Mouse (Mus musculus) liver, embryonic 14.5 days (tissue): ENCODE measurements around the gene Phldb2. TPM values are rescaled to one million over a fixed set of nuclear protein-coding genes. Genes with fewer than 3 reads are reported as not detected.

Experiments
- ATAC-seq: fragments of 200-750 bp; cut with Nextera tagmentation; 2 replicates; pipeline ENCODE4 v1.8.0; 2017; ENCODE audit warnings: moderate number of reproducible peaks, mild to moderate bottlenecking, moderate library complexity; ENCODE audit not compliant: insufficient read depth
- DNase-seq, 3 experiments: peaks; one replicate each; pipeline ENCODE4 v3.0.0-alpha.2; 2012 to 2013; ENCODE audit warnings: low read depth in 3 of 3, low spot score in 3 of 3
- H3K27ac ChIP-seq: fragments of 300-500 bp; sonication (generic); 2 replicates; pipeline ENCODE4 v1.5.1; 2014; ENCODE audit warnings: moderate library complexity, mild to moderate bottlenecking, control low read depth, inconsistent platforms
- H3K27me3 ChIP-seq: fragments of 300-500 bp; sonication (generic); 2 replicates; pipeline ENCODE4 v1.6.1; 2014; ENCODE audit warnings: mild to moderate bottlenecking, low read length, moderate library complexity; ENCODE audit not compliant: control insufficient read depth, insufficient read depth
- H3K36me3 ChIP-seq: fragments of 300-500 bp; sonication (generic); replicated peaks from 2 replicates; pipeline ENCODE4 v1.6.1; 2014; ENCODE audit warnings: low read depth; ENCODE audit not compliant: control insufficient read depth, insufficient read depth
- H3K4me1 ChIP-seq, 2 experiments: fragments of 200-500 bp in 1 of 2; fragments of 300-500 bp in 1 of 2; sonication (generic) in 1 of 2; replicated peaks; 2 replicates each; pipeline ENCODE4 v1.6.1; 2012 to 2014; ENCODE audit warnings: antibody characterized with exemption in 1 of 2, inconsistent platforms in 1 of 2, low read length in 1 of 2; ENCODE audit not compliant: control insufficient read depth in 2 of 2, insufficient read depth in 2 of 2
- H3K4me2 ChIP-seq: fragments of 300-500 bp; sonication (generic); 2 replicates; pipeline ENCODE4 v1.6.1; 2014; ENCODE audit warnings: low read depth, mild to moderate bottlenecking, control low read depth, moderate library complexity
- H3K4me3 ChIP-seq, 2 experiments: fragments of 200-500 bp in 1 of 2; fragments of 300-500 bp in 1 of 2; sonication (generic) in 1 of 2; 2 replicates each; pipeline ENCODE4 v1.5.1; 2012 to 2014; ENCODE audit warnings: low read depth in 2 of 2, low read length in 2 of 2, mild to moderate bottlenecking in 2 of 2, control low read depth in 1 of 2, inconsistent platforms in 1 of 2, moderate library complexity in 1 of 2; ENCODE audit not compliant: insufficient read depth in 1 of 2
- H3K9ac ChIP-seq: fragments of 300-500 bp; sonication (generic); replicated peaks from 2 replicates; pipeline ENCODE4 v1.6.1; 2014; ENCODE audit warnings: mild to moderate bottlenecking, control low read depth, moderate library complexity
- H3K9me3 ChIP-seq: fragments of 300-500 bp; sonication (generic); 2 replicates; pipeline ENCODE4 v1.6.1; 2016; ENCODE audit warnings: low read length, mixed read lengths; ENCODE audit not compliant: control insufficient read depth
- CTCF ChIP-seq: IDR thresholded peaks from 2 replicates; pipeline ENCODE4 v1.5.1; 2016; ENCODE audit warnings: antibody characterized with exemption, low read depth, control low read depth
- EP300 ChIP-seq: IDR thresholded peaks from 2 replicates; pipeline ENCODE4 v1.6.1; 2016; ENCODE audit warnings: antibody characterized with exemption, low read depth
- WGBS: fragments of 180-500 bp; shearing (Covaris S2); extraction: QIAGEN DNeasy Blood & Tissue Kit; methylation state at CpG from one replicate; pipeline ENCODE4 v1.1.7; 2014; ENCODE audit not compliant: insufficient replicate concordance; 5-methylcytosine and 5-hydroxymethylcytosine counted together
- polyA plus RNA-seq, 2 experiments: library from polyadenylated mRNA; depleted of rRNA in 1 of 2; stranded (reverse) in 1 of 2; unstranded in 1 of 2; fragments of >200 nt; fragmentation: Nextera tagmentation in 1 of 2; extraction: Ambion mirVana in 1 of 2; gene quantifications; 2 replicates each; pipeline versions ENCODE4 v1.2.1 to v1.2.3; 2012 to 2014

Phldb2 gene
- polyA plus RNA-seq, 2 experiments, result 9.7 to 12.7 TPM

GRCm38 (mm10) chr16:45758726-45759269, 194.6 kb downstream of the Phldb2 start:
- Histone ChIP-seq H3K4me1 (no peaks in the 10 kb centered on the region), H3K4me3 (no peak overlapping the region), H3K27ac (no peak overlapping the region), H3K36me3 (no peaks in the 10 kb centered on the region), H3K9ac (no peak overlapping the region), H3K9me3 (no peaks in the 10 kb centered on the region), H3K4me2 (no peak overlapping the region), H3K27me3 (no peaks in the 10 kb centered on the region)
- DNase-seq (no peak), ATAC-seq (no peak)
- TF ChIP-seq EP300, result no peak
- TF ChIP-seq CTCF, result no peak
- 69% methylated on average over 9 of the region's 9 CpGs for WGBS

- WGBS, result 45% methylated on average over 12 of the region's 12 CpGs
- no peak overlapping the region for H3K4me3 ChIP-seq
- ATAC-seq (no peak), DNase-seq (no peak)
- H3K4me1 ChIP-seq, result no peaks in the 10 kb centered on the region
- H3K4me2 ChIP-seq, result no peak overlapping the region
- H3K9me3 ChIP-seq, result no peaks in the 10 kb centered on the region
- TF ChIP-seq CTCF (no peak), EP300 (no peak)
- no peaks in the 10 kb centered on the region for H3K36me3 ChIP-seq
- H3K9ac ChIP-seq, result no peak overlapping the region
- H3K27ac ChIP-seq, result no peak overlapping the region
- H3K27me3 ChIP-seq, result no peaks in the 10 kb centered on the region
Measured at GRCm38 (mm10) chr16:45757421-45758078, 195.8 kb downstream of the Phldb2 start.

- WGBS, result 13% methylated on average over 9 of the region's 9 CpGs
- TF ChIP-seq EP300, result no peak
- peak; percentile 69 for TF ChIP-seq CTCF
- no peaks in the 10 kb centered on the region for H3K36me3 ChIP-seq
- DNase-seq (peak in 2 of 3 experiments; percentile 13 to 26), ATAC-seq (no peak)
- no peak overlapping the region for H3K4me2 ChIP-seq
- H3K27ac ChIP-seq, result no peak overlapping the region
- no peaks in the 10 kb centered on the region for H3K4me1 ChIP-seq
- no peaks in the 10 kb centered on the region for H3K27me3 ChIP-seq
- H3K4me3 ChIP-seq, result no peak overlapping the region
- no peaks in the 10 kb centered on the region for H3K9me3 ChIP-seq
- H3K9ac ChIP-seq, result no peak overlapping the region
Measured at GRCm38 (mm10) chr16:45756855-45757254, 196.5 kb downstream of the Phldb2 start.

GRCm38 (mm10) chr16:45743591-45744144, 209.7 kb downstream of the Phldb2 start:
- TF ChIP-seq CTCF, result no peak
- no peak for TF ChIP-seq EP300
- H3K9ac ChIP-seq, result no peak overlapping the region
- no peak overlapping the region for H3K27ac ChIP-seq
- DNase-seq (no peak), ATAC-seq (no peak)
- peaks cover 2 to 9% of the 10 kb centered on the region in 2 experiments; a peak in 3 of 4 replicates for H3K4me1 ChIP-seq
- H3K4me2 ChIP-seq, result peak overlapping the region; percentile 71
- WGBS, result 68% methylated on average over 4 of the region's 4 CpGs
- H3K27me3 ChIP-seq, result no peaks in the 10 kb centered on the region
- peak overlapping the region in 1 of 2 experiments; percentile 94; a peak in 1 of 4 replicates for H3K4me3 ChIP-seq
- H3K9me3 ChIP-seq, result no peaks in the 10 kb centered on the region
- no peaks in the 10 kb centered on the region for H3K36me3 ChIP-seq
